Mouse (Mus musculus): ENCODE data around the gene Unc45a.
A peak's percentile ranks its signal among the peaks of the same experiment; 100 is the strongest.

Unc45a gene

DNA sequence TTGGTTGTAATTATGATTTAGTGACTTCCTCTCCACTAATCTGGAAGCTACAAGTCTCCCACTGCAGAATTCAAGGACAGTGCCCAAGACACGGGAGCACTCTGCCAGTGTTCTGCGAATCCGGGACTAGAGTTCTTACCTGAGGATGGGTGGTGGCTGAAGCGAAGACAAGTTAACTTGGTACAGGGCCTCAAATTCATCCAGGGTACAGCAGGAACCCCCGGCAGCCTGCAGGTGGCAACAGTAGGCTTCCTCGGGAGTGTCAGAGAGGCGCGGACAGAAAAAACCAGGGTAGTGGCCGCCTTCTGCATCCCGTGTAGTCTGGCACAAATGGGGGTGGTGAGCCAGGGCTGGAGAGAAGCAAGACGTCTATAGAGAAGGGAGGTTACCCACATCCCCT lies at the start of gene Unc45a:
Gene Unc45a, minus strand, starts transcription at position 213 of the 400 bp plus-strand sequence.
- DNase-seq: peak; percentile 79

DNA sequence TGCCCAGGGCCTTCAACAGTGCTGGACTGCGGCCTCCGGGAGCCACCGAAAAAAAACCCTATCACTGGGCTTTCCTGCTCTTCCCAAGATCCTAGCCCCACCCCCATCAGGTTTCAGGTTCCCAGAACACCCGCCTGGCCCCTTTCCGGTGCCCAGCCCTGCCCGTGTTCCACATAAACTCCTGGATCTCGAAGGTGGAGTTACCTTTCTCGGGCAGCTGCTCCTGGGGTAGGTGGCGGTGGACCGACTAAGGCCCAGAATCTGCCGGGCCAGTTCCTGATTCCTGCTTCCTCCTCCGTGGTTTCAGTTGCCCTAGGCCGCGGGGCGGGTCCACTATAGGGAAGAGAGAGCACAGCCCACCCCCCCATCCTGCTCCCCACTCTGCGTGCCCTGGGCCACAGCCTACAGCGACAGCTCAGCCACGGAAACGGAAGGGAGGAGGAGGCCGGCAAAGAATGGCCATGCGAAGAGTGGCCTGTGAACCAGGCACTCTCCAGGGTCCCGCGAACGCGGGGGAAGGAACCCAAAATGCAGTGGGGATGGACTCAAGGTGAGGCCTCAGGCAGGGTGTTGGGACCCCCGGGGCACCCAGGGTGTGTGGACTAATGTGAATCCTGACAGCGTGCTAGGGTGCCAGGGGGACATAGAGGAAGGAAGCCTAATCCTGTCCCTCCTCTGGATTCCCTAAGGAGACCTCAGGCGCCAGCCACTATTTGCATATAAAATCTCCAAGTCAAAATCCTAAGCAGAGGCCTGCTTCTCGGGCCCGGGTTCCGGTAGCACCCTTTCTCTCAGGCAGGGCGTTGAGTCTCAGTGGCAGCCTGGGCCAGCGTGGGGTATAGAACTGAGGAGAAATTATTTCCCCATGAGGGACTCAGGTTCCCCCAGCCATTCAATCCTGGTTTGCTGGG lies 47.1 kb upstream of the Unc45a start, which contains the start of gene Fes:
Gene Fes, minus strand, starts transcription at position 314 of the 911 bp plus-strand sequence.
- DNase-seq: peak; percentile 61

GRCm38 (mm10) chr7:80387033-80387632 lies 46.3 kb upstream of the Unc45a start:
- no peak for DNase-seq

DNA sequence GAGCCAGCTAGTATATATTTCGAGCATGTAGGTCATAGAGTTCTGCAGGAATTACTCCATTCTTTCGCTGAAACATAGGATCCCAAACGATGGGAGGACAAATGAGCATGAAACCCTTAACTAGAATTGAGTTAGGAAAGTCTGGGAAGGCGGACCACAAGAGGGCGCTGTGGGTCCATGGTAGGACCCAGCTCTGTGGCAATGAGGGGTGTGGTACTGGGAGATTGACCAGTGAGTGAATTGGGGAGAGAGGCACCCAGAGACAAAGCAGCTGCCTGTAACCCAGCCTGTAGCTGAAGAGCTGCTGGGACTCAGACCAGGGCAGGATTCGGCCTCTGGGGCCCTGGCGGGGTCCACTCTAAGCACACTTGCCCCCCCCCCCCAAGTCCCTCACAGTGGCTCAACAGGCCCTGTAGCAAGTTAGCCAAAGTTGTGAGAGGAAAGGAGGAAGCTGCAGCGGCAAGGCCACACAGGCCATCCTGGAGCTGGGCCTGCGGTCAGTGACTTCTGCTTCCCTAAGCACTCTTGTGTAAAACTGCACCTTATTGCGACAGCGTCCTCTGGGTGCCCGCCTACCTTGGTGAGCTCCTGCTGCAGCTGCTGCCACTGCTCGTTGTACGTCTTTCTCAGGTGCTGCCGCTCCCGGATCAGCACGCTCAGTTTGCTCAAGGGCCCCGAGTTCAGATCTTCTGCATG lies 45.6 kb upstream of the Unc45a start:
- peak; percentile 92 for DNase-seq

DNA sequence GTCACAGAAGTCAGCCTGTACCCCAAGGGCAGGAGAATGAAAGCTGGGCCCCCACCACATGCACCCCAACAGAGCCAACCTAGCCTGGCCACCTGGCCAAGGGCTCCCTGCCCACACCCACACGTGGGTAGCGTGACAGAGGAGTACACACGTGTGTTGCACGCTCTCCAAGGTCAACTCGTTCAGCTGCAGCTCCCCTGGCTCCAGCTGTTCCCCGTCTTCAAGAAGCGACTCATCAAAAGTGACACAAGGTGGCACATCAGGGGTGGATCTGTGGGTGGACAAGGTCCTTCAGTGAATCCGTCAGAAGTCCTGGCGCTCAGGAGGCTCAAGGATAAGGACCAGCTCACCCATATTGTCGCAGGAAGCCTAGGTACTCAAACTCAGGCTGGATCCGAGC lies 42.1 kb upstream of the Unc45a start:
- DNase-seq: no peak

- DNase-seq: peak; percentile 46
These were observed 38.7 kb upstream of the Unc45a start for GRCm38 (mm10) chr7:80379531-80379930.

- peak; percentile 85 for DNase-seq
These were observed 36.7 kb upstream of the Unc45a start for GRCm38 (mm10) chr7:80377471-80377870.

- no peak for DNase-seq
These were observed 35.4 kb upstream of the Unc45a start for GRCm38 (mm10) chr7:80376192-80376591.

DNA sequence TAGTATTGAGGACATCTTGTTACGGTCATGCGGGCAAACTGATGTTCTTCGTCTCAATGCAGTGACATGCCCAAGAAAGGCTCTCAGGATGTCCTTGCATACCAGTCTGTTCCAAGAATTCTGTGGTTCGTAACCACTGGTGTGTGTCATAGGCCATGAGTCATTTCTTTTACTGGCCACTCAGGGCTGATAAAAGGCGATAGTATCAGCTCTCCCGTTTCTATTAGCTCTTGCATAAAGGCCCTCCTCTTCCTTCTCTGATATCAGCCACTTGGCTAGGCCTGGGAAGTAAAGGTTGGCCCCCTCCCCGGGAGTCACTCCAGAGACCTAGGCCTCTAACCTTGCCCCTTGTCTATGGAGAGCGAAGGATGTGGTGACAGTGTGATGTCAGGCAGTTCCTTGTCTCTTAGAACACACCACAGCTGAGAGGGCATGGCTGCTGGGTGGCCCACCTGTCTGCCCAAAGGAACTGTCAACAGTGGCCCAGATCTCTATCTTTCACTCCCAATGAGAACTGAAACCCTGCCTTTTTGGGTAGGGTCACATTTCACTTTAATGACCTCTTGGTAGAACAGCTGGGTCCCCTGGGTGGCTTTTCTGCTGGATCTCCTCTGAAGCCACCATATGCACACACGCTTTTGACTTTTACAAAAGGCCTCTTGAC lies 34.7 kb upstream of the Unc45a start:
- no peak for DNase-seq

DNA sequence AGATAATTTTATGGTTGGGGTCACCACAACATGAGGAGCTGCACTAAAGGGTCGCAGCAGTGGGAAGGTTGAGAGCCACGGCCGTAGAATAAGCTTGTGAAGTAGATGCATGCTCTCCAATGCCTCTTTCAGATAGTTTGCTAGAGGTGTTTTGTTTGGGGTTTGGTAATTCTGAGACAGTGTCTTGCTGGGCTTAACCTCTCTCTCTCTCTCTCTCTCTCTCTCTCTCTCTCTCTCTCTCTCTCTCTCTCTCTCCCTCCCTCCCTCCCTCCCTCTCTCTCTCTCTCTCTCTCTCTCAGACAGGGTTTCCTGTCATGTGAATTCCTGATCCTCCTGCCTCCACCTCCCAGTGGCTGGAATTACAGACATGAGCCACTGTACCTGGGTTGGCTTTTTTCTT lies 33.9 kb upstream of the Unc45a start:
- DNase-seq: no peak

- no peak for DNase-seq
These were observed 33.5 kb upstream of the Unc45a start for GRCm38 (mm10) chr7:80374280-80374679.

- no peak for DNase-seq
These were observed 33.0 kb upstream of the Unc45a start for GRCm38 (mm10) chr7:80373850-80374249.

- DNase-seq: no peak
These were observed 32.5 kb upstream of the Unc45a start for GRCm38 (mm10) chr7:80373352-80373751.

GRCm38 (mm10) chr7:80372667-80373066 lies 31.9 kb upstream of the Unc45a start:
- DNase-seq: no peak

- DNase-seq: no peak
These were observed 31.4 kb upstream of the Unc45a start for GRCm38 (mm10) chr7:80372166-80372565.

- DNase-seq: peak; percentile 62
These were observed 30.4 kb upstream of the Unc45a start, which contains the start of gene Man2a2 for GRCm38 (mm10) chr7:80371041-80371751. TSS of gene Man2a2 (minus strand) at chr7:80371375.

GRCm38 (mm10) chr7:80370649-80371040 lies 29.8 kb upstream of the Unc45a start:
- DNase-seq: peak; percentile 83

DNA sequence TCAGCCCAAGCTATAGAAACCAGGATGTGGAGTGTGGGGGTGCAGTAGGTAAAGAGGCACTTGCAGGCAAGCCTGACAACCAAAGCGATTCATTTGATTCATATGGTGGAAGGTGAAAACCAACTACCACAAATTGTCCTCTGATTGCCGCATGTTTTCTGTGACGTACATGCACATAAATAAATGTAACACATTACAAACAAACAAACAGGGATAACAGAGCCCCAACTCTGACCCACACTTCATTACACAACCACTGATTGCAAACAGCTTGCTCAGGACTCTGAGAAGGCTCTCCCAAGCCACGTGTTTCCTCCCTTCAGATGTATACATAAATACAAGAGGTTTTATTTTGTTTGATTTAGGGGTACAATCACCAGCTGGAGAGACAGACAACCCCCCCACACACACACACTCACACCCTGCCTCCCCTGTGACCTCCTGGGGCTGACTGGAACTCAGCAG lies 29.2 kb upstream of the Unc45a start:
- no peak for DNase-seq

- DNase-seq: no peak
These were observed 28.7 kb upstream of the Unc45a start for GRCm38 (mm10) chr7:80369461-80369860.

- DNase-seq: no peak
These were observed 28.0 kb upstream of the Unc45a start for GRCm38 (mm10) chr7:80368635-80369421.

DNA sequence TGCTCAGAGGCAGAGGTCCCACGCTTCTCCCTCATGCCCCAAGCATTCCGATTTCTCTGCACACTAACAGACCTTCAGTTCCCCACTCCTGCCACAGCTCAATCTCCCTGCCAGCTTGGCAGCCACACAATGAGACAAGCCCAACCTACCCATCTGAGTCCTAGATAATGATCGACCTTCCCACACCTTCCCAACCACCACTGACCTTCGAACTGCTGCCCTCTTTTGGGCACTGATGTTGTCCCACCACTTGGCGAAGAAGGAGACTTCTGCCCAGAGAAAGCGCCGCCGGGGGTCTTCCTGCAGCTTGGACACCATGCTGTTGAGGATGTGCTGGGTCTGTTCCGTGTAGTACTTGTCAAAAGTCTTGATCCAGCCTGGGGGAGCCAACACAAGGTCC lies 27.2 kb upstream of the Unc45a start:
- DNase-seq: no peak

All from kidney, adult 9 months (tissue).